Mouse (Mus musculus) E14TG2a.4 (cell line): Measurements from ENCODE around the gene Trp53rkb.
"Not testable (repeated sequence)": the region's sequence is repeated elsewhere in the genome, so short reads cannot be mapped to it uniquely, and the experiment has no call there.

Experiments used
- CTCF ChIP-seq: conservative IDR thresholded peaks from 2 replicates; pipeline ENCODE4 v1.5.1; 2014; ENCODE audit warnings: low read length
- NANOG ChIP-seq: IDR thresholded peaks from 2 replicates; pipeline ENCODE4 v1.6.1; 2014; ENCODE audit warnings: borderline replicate concordance, low read length, mixed read lengths
- POU5F1 ChIP-seq: IDR thresholded peaks from 2 replicates; pipeline ENCODE4 v1.6.1; 2014; ENCODE audit warnings: low read length, borderline replicate concordance

GRCm38 (mm10) chr2:166793542-166794214 is 1.3 kb downstream of the Trp53rkb start:
- not testable (repeated sequence) for TF ChIP-seq CTCF, POU5F1, NANOG
